Mouse (Mus musculus): ENCODE results near the gene Clic5.

Clic5 gene

GRCm38 (mm10) chr17:44192981-44193380 lies 4.6 kb downstream of the Clic5 start:
- no peak for DNase-seq (ENCODE audit: low read depth, low spot score)

- DNase-seq (ENCODE audit: low read depth, low spot score), result no peak
These were observed 10.8 kb downstream of the Clic5 start for GRCm38 (mm10) chr17:44199158-44199557.

GRCm38 (mm10) chr17:44202952-44203351 lies 14.6 kb downstream of the Clic5 start:
- DNase-seq (ENCODE audit: low read depth, low spot score), result peak; percentile 18

- DNase-seq (ENCODE audit: low read depth, low spot score), result peak; percentile 12
These were observed 16.4 kb downstream of the Clic5 start for GRCm38 (mm10) chr17:44204787-44205186.

DNA sequence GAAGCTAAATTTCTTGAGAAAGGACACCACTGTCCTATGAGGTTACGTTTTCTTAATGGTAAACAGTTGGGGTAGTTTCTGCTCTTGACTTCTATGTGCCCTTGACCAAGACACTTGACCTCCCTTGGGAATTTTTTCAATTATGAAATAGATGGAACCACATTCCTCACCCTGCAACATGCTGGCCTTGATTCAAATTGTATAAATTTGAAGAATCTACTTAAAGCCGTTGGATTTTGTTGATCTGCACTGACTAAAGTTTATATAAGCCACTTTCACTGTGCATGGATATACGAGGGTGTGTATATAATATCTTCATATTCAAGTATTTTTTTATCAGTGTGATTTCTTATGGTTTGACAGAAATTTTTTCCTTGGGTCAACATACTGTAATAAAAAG lies 17.2 kb downstream of the Clic5 start:
- DNase-seq (ENCODE audit: low read depth, low spot score), result no peak

- no peak for DNase-seq (ENCODE audit: low read depth, low spot score)
These were observed 20.5 kb downstream of the Clic5 start for GRCm38 (mm10) chr17:44208900-44209299.

DNA sequence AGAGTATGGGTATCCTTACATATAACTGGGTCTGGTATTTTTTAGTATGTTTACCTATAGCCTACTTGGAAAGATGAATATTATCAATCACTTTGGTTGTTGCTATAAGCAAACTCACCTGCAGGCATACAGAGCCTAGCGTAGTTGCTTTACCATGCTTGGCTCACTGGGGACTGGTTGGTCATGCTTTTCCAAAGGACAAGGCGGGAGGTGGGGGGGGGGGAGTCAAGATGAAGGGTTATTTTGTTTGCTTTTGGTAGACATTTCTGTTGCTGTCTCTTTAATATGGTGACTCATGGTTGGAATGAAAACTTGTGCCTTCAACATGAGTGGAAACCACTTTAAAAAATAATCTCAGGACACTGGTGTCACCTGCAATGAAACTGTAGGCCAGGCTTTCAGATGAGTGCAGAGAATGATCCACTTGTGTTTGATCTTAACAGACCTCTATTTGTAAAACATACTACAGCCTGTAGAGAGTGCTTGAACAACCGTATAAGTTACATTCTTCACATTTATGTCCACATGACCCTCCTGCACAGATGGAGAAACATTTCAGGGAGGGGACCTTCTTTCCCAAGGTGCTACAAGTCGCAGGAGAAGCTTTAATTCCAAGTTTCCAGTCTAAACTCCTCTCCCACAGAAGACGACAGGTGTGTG lies 24.7 kb downstream of the Clic5 start:
- no peak for DNase-seq (ENCODE audit: low read depth, low spot score)

GRCm38 (mm10) chr17:44215196-44215799 lies 26.9 kb downstream of the Clic5 start:
- no peak for DNase-seq (ENCODE audit: low read depth, low spot score)

DNA sequence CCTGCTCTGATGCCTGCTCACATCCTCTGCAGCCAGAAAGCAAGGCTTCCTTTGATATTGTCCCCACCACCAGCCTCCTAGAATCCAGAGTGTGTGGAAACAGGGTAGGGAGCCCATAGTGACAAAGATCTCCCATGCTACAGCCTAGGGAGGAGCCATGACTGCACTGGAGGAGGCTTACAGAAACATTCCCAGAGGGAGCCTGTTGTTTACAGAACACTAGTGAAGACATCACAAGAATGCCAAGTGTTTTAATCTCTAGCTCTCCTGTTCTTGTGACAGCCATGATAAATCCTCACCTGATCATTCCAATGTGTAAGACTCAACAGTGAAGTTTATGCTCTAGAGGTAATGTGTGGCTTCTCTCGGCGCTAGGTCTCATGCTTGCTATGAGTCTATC lies 28.8 kb downstream of the Clic5 start:
- DNase-seq (ENCODE audit: low read depth, low spot score), result no peak

DNA sequence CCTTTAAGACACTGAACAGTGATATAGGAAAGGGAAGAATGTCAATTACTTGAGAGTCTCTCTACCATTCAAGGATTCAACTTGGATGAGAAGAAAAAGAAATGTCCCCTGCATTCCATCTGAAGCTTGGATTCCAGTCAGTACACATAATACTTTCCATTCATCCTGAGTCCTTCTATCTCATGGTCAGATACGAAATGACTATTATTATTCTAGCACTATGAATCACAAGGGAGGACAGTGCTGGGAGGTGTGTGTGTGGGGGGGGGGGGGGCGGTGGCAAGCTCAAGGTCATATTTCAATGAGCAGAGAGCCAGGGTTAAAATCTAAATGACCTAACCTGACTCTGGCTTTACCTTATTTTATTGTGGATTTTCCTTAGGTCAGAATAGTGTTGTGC lies 31.6 kb downstream of the Clic5 start:
- no peak for DNase-seq (ENCODE audit: low read depth, low spot score)

DNA sequence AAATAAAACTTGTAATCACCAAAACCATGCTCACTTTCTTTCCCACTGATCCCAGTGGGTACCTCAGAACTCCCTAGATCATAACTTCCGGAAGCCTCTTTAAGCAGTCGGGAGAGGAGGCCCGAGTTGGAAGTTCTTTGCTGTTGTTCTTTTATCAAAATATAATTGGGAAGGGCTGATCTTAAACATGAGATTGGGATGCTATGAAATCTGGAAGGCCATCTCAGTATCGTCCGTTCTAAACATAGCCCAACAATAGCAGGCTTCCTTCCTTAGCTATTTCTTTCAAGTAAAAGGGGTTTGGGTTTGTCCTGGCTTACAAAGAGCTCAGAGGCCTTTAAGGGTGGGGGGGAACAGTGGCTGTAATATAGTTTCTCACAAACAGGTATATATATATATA lies 40.0 kb downstream of the Clic5 start:
- DNase-seq (ENCODE audit: low read depth, low spot score), result no peak

DNA sequence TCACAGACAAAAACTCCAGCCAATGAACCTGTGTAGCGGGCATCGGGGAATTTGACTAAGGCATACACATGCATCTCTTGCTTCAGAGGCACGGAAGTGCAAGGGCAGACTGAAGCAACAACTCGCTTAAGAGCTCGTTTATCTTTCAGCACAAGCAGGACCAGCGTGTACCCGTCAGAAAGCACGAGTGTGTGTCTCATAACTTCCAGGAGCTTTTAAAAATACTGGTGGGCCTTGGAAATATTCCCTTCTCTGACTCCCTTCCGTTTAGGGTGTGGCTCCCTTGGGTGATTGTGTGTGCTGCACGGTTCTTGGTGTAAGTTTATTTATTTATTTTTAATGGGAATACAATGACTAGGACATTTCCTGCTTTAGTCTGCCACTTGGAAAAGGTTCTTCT lies 41.7 kb downstream of the Clic5 start:
- DNase-seq (ENCODE audit: low read depth, low spot score), result no peak

DNA sequence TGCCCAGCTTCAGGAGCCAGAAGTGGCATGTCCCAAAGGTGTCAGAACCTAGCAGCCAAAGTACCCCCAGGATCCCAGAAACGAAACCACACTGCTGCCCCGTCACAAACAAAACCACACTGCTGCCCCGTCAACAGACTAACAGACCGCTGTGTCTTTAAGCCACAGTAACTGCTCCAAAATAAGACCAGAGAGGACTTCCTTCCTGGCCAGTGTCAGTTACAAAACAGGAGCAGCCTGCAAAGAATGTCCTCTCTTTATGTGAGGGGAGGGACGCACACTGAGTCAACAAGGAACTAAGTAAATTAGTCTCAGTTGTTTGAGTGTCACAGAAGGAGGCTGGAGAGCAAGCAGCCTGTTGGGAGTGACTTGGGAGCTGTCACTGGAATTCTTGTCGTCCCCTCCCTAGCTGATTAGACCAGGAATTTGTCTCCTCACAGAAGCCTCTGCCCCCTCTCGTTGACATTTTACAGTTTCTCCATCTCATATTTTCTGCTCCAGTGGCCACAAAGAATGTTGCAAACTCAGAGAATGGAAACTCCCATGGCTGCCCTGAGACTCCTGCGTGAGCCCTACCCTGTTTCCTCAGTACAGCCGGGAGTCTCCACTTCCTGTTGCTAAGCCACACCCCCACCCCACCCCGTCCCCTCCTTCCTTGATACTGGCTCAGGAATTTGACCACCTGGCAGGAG lies 50.8 kb downstream of the Clic5 start:
- DNase-seq (ENCODE audit: low read depth, low spot score), result peak; percentile 8

GRCm38 (mm10) chr17:44240742-44241141 lies 52.4 kb downstream of the Clic5 start:
- DNase-seq (ENCODE audit: low read depth, low spot score), result no peak

GRCm38 (mm10) chr17:44244096-44244495 lies 55.7 kb downstream of the Clic5 start:
- no peak for DNase-seq (ENCODE audit: low read depth, low spot score)

- peak; percentile 12 for DNase-seq (ENCODE audit: low read depth, low spot score)
These were observed 56.2 kb downstream of the Clic5 start for GRCm38 (mm10) chr17:44244625-44245024.

DNA sequence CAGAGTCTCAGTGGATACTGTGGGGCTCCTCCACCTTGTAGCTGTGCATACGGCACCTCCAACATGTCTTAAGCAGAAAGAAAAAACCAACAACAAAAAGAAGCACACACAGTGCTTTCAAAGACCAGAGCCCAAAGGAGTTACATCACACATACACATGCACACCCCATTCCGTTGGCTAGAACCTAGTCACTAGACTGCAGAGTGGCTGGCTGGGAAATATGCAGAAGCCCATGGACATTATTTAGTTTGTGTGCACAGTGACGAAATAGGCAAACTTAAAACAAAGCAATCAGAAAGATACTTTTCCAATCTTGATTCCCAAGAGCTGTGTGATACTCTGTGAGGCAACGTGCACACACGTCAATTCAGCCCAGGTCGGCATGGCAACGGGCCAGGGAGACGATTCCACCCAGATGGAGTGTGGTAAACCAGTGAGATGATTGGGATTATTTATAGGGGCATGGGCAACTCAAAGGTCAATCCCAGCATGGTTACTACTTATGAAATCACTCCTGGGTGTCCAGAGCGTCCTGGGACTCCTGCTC lies 57.8 kb downstream of the Clic5 start:
- DNase-seq (ENCODE audit: low read depth, low spot score), result no peak

DNA sequence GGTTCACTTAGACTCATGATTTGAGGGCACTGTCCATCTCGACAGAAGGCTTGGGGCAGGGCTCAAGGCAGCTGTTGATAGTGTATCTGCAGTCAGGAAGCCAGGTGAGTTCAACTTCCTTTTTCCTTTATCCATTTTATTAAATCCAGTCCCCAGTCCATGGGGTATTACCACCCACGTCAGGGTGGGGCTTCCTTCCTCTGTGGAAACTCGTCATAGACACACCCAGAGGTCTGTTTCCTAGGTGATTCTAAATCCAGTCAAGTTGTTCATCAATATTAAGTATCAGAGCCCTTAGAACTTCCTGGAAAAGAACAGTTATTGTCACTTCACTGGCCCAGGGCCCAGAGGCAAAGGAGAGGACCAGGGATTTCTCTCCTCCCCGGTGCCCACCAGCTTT lies 61.2 kb downstream of the Clic5 start:
- DNase-seq (ENCODE audit: low read depth, low spot score), result no peak

DNA sequence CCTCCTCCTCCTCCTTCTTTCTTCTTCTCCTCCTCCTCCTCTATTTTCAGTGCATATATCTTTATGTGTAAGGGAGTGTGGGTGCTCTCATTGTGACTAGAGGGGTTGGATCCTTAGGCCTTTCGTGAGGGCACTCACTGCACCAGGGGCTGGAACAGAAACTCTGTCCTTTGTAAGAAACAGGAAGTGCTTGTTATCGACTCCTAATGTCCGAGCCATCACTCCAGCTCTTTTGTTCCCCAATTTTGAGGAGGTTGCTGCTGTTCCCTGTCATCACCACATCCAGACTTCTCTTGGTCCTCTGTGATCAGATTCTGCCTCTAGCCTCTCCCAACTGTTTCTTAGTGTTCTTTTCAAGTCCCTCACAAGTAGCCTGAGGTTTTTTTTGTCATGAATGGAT lies 64.3 kb downstream of the Clic5 start:
- DNase-seq (ENCODE audit: low read depth, low spot score), result no peak

- no peak for DNase-seq (ENCODE audit: low read depth, low spot score)
These were observed 66.3 kb downstream of the Clic5 start for GRCm38 (mm10) chr17:44254698-44255097.

- DNase-seq (ENCODE audit: low read depth, low spot score), result peak; percentile 82
These were observed 68.2 kb downstream of the Clic5 start for GRCm38 (mm10) chr17:44256583-44256982.

GRCm38 (mm10) chr17:44259245-44259644 lies 70.9 kb downstream of the Clic5 start:
- no peak for DNase-seq (ENCODE audit: low read depth, low spot score)

Measured in brain, adult 2 months (tissue).